Mouse (Mus musculus): ENCODE results near the gene Suv39h1.
"Not testable (repeated sequence)": the region's sequence is repeated elsewhere in the genome, so short reads cannot be mapped to it uniquely, and the experiment has no call there.

Suv39h1 gene

GRCm38 (mm10) chrX:8074430-8075014, at the start of gene Suv39h1:
Gene Suv39h1, minus strand, starts transcription at chrX:8074760.
- peak; percentile 96 for DNase-seq

- no peak for DNase-seq
Observed at GRCm38 (mm10) chrX:8123821-8124470, 49.4 kb upstream of the Suv39h1 start.

- no peak for DNase-seq
Observed at GRCm38 (mm10) chrX:8117264-8117663, 42.7 kb upstream of the Suv39h1 start.

GRCm38 (mm10) chrX:8115275-8115674, 40.7 kb upstream of the Suv39h1 start:
- no peak for DNase-seq

- no peak for DNase-seq
Observed at GRCm38 (mm10) chrX:8105019-8105418, 30.5 kb upstream of the Suv39h1 start.

GRCm38 (mm10) chrX:8102213-8102668, 27.7 kb upstream of the Suv39h1 start:
- DNase-seq = no peak

GRCm38 (mm10) chrX:8101017-8101416, 26.5 kb upstream of the Suv39h1 start:
- DNase-seq = no peak

- no peak for DNase-seq
Observed at GRCm38 (mm10) chrX:8099435-8099834, 24.9 kb upstream of the Suv39h1 start.

GRCm38 (mm10) chrX:8096787-8097242, 22.3 kb upstream of the Suv39h1 start:
- peak; percentile 98 for DNase-seq

- peak; percentile 81 for DNase-seq
Observed at GRCm38 (mm10) chrX:8096068-8096786, 21.7 kb upstream of the Suv39h1 start.

- no peak for DNase-seq
Observed at GRCm38 (mm10) chrX:8095546-8095945, 21.0 kb upstream of the Suv39h1 start.

GRCm38 (mm10) chrX:8090954-8091347, 16.4 kb upstream of the Suv39h1 start:
- not testable (repeated sequence) for DNase-seq

GRCm38 (mm10) chrX:8090346-8090953, 15.9 kb upstream of the Suv39h1 start, which contains the start of gene Was:
Gene Was, minus strand, starts transcription at chrX:8090498.
- DNase-seq = no peak

GRCm38 (mm10) chrX:8089746-8090145, 15.2 kb upstream of the Suv39h1 start:
- DNase-seq = no peak

GRCm38 (mm10) chrX:8085611-8086010, 11.1 kb upstream of the Suv39h1 start:
- DNase-seq = no peak

GRCm38 (mm10) chrX:8084771-8085259, 10.3 kb upstream of the Suv39h1 start:
- no peak for DNase-seq

- DNase-seq = no peak
Observed at GRCm38 (mm10) chrX:8075104-8075503, 544 bp upstream of the Suv39h1 start.

GRCm38 (mm10) chrX:8073881-8074429, 605 bp downstream of the Suv39h1 start:
- DNase-seq = no peak

- DNase-seq = no peak
Observed at GRCm38 (mm10) chrX:8069166-8069565, 5.4 kb downstream of the Suv39h1 start.

GRCm38 (mm10) chrX:8051044-8051781, 23.3 kb downstream of the Suv39h1 start:
- not testable (repeated sequence) for DNase-seq

GRCm38 (mm10) chrX:8033009-8033408, 41.6 kb downstream of the Suv39h1 start:
- no peak for DNase-seq

- no peak for DNase-seq
Observed at GRCm38 (mm10) chrX:8026811-8027210, 47.7 kb downstream of the Suv39h1 start.
